Mouse (Mus musculus) layer of hippocampus, postnatal 36 days (tissue): ENCODE measurements around the gene Gtf2h4. TPM values are rescaled to one million over a fixed set of nuclear protein-coding genes. Genes with fewer than 3 reads are reported as not detected.

Source experiments
- DNase-seq, 2 experiments: peaks; one replicate each; pipeline ENCODE4 v3.0.0; 2022
- total RNA-seq, 2 experiments: library from RNA; stranded (reverse); gene quantifications; 2 replicates each; pipeline ENCODE4 v1.2.3; 2021

Gene Gtf2h4
- total RNA-seq, result 10 to 100 TPM; 31.1 to 32.1 TPM

- peak; percentile 81 to 85 for DNase-seq
Measured at GRCm38 (mm10) chr17:35673416-35674035, at the start of gene Gtf2h4. Gene Gtf2h4, minus strand, starts transcription at chr17:35673739.

- no peak for DNase-seq
Measured at GRCm38 (mm10) chr17:35721676-35722075, 48.1 kb upstream of the Gtf2h4 start.

GRCm38 (mm10) chr17:35720340-35720727 is 46.8 kb upstream of the Gtf2h4 start:
- DNase-seq, result no peak

GRCm38 (mm10) chr17:35719616-35720339 is 46.2 kb upstream of the Gtf2h4 start:
- no peak for DNase-seq

DNA sequence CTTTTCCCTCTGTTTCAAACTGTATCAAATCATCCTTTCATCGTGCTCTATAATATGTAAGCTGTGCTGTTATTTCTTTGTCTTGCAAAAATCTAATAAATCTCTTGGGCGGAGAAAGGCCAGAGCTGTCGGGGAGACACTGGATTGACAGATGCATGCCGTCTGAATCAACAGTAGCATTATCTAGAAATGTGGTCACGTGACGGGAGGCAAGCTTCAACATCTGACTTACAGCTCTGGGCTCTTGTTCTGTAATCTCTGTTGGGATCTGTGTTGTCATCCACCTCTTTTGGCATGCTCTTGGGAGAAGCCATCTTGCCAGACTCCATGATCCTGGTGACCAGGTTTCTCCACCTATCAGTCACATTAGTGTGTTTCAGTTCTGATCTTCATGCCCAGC is 43.5 kb upstream of the Gtf2h4 start:
- no peak for DNase-seq

DNA sequence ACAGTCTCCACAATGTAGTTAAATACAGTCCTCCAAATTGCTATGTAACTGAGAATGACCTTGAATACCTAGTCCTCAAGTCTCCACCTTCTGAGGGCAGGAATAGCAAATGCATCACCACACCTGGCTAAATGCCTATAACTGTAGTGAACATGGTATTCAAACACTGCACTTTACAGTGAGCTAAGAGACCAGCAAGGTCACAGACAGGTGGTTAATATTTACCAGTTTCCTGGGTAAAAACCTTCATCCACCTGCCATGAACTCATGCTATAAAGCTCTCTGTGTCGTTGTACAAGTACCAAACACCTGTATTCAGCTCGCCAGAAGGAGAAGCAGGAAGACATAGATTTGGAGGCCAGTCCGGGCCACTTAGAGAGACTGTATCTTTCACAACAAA is 42.6 kb upstream of the Gtf2h4 start:
- DNase-seq, result no peak

DNA sequence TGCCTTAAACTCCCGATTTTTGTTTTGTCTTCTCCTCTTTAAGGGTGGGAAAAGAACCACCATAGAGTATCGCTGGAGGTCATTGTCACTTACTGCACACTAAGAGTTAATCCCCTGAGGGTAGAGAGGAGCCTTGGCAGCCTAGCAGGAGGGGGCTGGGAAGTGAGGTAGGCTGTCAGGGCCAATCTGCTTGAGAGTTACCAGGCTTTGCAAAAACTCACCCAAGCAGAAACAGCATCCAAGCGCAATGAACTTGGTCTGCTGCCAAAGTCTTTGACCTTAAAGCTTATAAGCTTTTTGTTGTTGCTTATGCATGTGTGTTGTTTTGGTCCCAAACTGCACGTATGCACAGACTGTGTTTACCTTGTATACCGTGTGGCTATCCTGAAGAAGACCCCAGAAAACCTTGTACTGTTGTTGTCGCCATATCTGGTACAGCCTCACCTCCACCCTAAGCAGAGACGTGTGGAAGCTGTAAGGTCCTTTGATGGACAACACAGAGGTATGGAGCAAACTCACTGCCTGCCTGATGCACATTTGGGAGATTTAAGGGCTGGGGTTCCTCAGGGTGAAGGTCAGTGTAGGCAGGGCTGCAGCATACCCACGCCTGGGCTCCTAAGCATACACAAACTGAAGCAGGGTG is 37.3 kb upstream of the Gtf2h4 start:
- DNase-seq, result no peak

- DNase-seq, result no peak
Measured at GRCm38 (mm10) chr17:35708611-35709010, 35.1 kb upstream of the Gtf2h4 start.

GRCm38 (mm10) chr17:35707929-35708328 is 34.4 kb upstream of the Gtf2h4 start:
- no peak for DNase-seq

- DNase-seq, result no peak
Measured at GRCm38 (mm10) chr17:35705836-35706235, 32.3 kb upstream of the Gtf2h4 start.

DNA sequence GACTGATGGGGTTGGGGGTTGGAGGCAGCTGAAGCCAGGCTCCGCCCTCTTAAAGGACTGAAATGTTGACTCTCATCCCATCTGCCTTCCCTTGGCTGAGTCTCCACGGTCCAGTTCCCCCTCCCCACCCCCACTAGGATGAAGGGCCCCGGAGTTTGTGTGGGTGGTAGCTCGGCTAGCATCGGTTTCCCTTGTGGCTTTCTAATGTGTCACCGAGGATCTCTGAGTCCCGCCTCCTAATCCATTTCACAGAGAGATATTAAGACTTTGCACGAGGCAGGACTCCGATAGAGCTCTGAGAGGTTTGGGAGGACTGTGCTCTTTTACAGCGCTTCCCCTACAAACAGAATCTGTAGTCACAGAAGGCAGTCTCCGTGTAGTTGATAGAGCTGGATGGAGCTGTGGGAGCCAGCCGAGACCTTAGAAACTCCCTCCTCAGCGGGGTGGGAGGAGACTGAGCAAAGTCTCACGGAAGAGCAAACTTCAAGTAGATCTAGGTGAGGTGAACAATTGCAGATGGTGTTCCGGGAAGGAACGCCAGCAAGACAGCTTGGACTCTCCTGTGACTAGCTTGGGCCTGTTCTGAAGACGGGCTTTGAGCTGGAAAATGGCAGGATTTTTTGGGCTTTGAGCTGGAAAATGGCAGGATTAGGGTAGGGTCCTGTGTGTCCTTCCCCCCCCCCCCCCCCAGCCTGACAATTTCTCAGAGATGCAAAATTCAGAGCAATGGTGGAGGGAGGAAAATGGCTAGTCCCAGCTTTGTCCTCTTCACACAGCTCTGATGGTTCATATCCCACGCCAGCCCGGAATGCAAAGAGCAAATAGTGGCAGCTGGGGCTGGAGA is 31.3 kb upstream of the Gtf2h4 start, which contains the start of gene Ddr1:
TSS of gene Ddr1 (minus strand) at position 1 of the 844 bp plus-strand sequence.
- peak; percentile 33 to 54 for DNase-seq

GRCm38 (mm10) chr17:35703751-35704271 is 30.3 kb upstream of the Gtf2h4 start:
- peak in 1 of 2 experiments; percentile 37 for DNase-seq

GRCm38 (mm10) chr17:35703065-35703464 is 29.5 kb upstream of the Gtf2h4 start:
- no peak for DNase-seq

DNA sequence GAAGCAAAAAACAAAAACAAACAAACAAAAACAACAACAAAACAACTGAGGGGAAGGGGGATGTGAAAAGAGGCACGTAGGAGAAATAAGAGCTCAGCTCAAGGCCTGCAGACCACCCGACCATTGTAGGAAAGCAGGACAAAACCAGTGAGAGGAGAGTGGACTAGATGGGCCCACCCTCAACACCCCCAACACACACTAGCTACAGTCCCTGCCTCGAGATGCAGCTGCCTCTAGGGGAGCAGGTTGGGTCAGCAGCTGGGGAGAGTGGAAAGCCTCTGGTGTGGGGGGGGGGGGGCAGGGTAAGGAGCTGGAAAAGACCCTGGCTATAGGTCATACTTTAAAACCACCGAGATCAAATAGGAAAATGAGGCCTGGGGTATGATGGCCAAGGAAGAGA is 29.1 kb upstream of the Gtf2h4 start:
- DNase-seq, result no peak

DNA sequence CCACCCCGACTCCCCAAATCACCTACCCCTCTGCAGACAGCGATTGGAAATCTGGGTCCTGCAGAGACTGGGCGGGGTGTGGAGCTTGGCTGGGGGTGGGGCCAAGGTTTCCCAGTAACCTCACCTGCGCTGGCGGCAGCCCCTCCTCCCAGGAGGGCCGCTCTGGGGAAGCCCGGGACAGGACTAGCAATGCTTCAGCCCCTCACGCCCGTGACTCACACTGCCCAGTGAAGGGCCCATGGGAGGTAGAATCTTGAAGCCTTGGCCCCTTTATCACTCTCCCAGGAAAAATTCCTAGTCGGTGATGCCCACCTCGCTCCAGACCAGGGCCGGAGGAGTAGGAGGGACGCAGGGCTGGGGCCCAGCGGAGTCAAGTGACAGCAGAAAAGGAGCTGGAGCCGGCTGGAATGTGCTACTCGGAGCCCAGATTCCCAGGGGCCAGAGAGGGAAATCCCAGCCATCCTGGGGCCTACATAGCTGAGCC is 28.5 kb upstream of the Gtf2h4 start:
- no peak for DNase-seq

- DNase-seq, result no peak
Measured at GRCm38 (mm10) chr17:35701203-35701977, 27.9 kb upstream of the Gtf2h4 start.

DNA sequence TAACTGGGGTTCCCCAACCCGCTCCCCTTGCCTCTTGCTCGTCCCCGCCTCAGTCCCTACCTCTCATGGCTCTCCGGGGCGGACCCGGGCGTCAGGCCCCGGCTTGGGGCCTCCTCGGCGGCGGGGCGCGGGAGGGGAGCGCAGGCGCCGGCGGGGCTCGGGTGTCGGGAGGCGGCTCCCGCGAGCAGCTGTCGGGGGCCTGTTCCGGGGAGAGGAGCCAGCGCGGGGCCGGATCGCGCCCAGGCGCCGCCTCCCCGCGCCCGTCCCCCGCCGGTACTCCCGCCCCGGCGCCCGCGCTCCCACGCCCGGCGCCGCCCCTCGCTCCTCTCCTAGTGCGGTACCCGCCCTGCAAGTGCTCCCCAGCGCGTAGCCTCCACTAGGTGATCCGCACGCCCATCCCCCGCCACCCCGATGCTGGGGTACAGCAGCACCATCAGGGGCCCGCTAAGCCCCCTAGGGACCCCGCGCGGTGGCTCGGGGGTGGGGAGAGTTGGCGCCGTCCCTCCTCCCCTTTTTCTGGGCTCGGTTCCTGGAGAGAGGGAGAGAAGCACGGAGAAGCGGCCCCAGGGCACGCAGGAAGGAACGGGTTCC is 26.9 kb upstream of the Gtf2h4 start:
- DNase-seq, result peak; percentile 83 to 86

DNA sequence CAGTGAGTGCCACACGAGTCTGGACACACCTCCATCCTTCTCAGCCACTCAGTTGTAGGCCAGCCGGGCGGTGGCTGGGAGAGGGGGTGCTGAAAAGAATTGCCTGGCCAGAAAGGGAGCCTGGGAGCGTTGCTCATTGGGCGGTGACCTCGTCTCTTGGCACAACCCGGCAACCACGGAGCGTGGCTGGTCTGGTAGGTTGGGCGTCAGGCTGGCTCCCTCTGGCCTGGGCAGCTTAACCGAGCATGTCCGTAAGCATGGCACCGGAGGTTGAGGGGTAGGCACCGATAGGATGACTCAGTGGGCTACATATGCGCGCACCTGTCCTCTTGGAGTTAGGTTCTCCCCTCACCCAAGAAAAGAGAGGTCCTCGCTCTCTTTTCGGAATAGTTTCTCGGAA is 26.4 kb upstream of the Gtf2h4 start:
- DNase-seq, result peak; percentile 68 to 72

- DNase-seq, result no peak
Measured at GRCm38 (mm10) chr17:35698501-35698883, 25.0 kb upstream of the Gtf2h4 start.

DNA sequence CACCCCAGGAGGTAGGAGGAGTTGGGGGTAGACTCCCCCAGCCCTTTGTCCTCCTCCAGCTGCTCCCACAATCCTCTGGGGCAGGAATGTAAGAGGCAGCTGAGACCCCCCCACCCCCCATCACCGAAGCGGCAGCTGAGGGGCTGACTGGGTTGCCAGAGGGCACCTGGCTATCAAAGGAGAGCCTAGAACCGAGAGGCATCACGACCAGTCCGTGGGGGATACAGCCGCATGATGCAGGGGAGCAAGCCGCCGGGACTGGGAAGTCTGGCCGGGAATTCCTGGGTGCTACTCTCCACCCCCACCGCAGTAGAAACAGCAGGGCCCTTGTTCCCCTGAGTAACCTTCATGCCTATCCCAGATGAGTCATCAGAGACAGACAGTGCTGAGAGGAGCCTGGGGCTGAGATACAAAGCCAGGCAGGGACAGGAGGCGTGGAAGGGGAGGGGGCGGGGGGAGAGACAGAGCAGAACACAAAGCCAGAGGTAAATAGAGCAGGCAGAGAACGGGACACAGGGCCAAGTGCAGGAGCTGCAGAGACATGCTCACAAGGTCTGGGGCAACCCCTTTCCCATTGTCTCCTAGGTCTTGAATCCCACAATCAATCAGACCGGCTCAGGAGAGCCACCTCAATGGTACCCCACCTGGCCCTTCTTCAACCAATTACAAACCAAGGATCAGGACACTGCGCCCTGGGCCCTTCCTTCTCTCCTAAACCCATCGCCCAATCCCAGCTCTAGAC is 24.4 kb upstream of the Gtf2h4 start:
- DNase-seq, result peak in 1 of 2 experiments; percentile 60
